Mouse (Mus musculus) thymus, adult 2 months (tissue): ENCODE results near the gene Oscp1.

Experiments
- CTCF ChIP-seq: fragments of 200-500 bp; IDR thresholded peaks from 2 replicates; pipeline ENCODE4 v1.5.1; 2012; ENCODE audit warnings: mild to moderate bottlenecking, control low read depth, low read length, moderate library complexity, borderline replicate concordance; ENCODE audit not compliant: control insufficient read depth, poor library complexity, insufficient read depth; ENCODE audit errors: extremely low read depth
- POLR2A ChIP-seq: fragments of 200-500 bp; IDR thresholded peaks from 2 replicates; pipeline ENCODE4 v1.6.1; 2012; ENCODE audit warnings: mild to moderate bottlenecking, low read length, control low read depth, moderate library complexity; ENCODE audit not compliant: control insufficient read depth, poor library complexity, insufficient read depth; ENCODE audit errors: extremely low read depth

DNA sequence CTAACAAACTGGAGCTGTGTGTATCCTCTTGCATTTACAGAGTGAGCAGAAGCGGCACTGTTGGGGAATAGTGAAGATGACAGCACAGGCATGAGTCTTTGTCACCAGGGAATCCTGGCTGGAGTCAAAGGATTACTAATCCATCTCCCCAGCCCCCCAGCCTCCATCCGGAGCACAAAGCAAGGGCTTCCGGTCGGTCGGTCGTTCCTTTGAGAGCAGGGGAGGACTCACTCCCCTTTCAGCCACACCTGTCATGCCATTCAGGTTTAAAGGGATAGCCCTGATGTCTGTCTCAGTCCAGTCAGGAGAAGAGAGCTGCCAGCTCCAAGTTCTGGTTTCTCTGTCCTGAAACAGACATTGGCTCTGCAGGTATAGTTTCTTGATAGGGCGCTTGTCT lies 52.8 kb downstream of the Oscp1 start:
- TF ChIP-seq POLR2A (no peak), CTCF (no peak)
